Mouse (Mus musculus): ENCODE measurements around the gene Chic2.

The Chic2 gene

DNA sequence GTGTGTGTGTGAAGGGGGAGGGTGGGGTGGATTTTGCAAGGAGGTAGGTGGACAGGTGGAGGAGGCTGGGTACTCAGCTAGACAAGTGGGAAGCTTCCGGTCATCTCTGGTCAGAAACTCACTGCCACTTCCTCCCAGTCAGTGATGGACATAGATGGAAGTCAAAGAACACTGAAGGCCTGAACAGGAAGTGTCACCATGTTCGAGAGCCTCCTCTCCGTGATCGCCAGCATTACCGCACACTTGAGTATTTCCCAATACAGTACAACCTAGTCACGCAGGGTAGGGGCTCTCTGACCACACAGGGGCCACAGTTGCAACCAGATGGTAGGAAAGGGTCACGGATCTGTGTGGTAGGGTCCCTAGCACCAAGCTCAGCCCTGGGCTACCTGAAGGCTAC is 69.1 kb downstream of the Chic2 start:
- DNase-seq (ENCODE audit: low read depth, low spot score), result no peak

DNA sequence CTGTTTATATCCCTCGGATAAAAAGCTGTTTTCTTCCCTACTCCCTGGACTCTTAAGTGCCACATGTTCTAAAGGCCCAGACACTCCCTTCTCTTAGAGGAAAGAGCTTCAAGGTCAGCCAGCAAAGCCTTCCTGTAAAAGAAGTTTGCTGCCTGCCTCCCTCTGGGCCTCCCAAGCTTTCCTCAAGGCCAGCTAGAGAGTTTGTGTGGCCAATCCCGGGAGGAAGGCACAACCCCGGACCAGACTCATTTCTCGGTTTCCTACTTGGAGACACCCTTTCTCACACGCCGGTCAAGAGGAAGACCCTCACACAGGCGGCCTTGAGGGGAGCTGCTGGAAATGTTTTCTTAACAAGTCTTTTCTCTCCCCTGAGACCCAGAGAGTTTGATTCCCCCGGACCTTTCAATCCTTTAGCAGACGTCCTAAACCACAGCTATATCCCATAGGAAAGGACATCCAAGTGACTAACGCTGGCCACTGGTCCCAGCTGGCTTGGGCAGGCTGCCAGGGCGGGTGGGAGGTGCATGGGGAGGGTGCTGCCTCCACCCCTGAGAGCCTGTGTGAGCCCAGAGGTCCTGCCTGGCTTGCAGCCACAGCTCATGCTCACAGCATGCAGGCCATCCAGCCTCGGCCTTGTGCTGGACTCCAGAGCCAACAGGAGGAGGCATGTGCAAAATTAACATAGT is 69.7 kb downstream of the Chic2 start:
- DNase-seq (ENCODE audit: low read depth, low spot score), result no peak

DNA sequence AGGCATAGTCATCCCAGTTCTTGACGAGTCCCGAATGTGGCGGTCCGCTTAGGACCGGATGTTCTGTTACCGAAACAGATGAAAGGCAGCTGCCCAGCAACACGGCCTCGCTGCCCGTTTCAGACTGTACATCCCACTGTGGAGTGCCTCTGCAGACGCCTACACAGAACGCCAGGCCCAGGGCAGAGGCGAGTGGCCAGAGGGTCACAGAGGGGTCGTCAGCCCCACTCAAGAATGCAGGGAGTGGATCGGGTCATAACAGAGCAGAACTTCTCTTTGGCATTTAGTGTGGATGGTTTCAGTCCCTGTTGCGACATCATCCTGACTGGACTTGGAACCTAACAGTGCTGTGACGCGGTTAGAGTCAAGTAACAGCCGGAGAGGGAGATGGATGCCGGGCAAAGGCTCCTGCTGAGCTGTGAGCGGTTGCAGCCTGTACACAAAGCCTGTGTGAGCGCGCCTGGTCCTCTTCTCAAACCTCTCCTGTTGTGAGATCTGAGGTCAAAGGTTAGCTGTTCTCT is 70.5 kb downstream of the Chic2 start:
- DNase-seq (ENCODE audit: low read depth, low spot score), result no peak

DNA sequence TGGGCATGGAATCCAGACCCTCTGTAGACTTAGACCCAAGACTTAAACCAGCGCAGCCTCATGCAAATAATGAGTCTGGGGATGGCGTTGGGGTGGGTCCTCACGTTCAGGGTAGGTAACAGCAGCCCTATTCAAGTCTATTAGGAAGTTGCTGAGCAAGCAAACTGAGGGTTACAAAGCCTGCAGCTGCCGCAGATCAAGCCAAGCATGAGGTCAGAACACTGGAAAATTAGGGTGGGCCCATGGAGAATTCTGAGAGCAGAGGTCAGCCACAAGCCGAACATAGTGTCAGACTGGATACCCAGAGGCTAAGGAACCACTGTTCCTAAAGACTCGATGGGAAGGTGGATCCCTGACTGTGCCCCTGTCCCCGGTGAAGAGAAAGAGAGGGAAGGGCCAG is 73.2 kb downstream of the Chic2 start:
- DNase-seq (ENCODE audit: low read depth, low spot score), result no peak

DNA sequence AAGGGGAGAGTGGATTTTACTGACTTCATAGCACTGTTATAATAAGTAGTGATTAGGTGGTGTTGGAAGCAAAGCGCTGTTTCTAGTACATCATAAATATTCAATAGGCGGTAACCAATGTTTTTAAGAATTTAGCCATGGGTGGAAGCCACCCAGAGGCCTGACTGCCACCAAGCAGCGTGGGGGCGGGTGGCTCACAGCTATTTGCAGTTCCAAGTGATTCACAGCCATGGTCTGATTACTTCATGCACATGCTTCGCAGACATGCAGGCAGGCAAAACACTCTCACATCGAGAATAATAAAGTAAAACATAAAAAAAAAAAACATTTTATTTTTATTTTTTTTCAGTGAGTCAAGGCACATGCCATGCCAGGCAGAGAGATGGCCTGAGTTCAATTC is 75.2 kb downstream of the Chic2 start:
- no peak for DNase-seq (ENCODE audit: low read depth, low spot score)

DNA sequence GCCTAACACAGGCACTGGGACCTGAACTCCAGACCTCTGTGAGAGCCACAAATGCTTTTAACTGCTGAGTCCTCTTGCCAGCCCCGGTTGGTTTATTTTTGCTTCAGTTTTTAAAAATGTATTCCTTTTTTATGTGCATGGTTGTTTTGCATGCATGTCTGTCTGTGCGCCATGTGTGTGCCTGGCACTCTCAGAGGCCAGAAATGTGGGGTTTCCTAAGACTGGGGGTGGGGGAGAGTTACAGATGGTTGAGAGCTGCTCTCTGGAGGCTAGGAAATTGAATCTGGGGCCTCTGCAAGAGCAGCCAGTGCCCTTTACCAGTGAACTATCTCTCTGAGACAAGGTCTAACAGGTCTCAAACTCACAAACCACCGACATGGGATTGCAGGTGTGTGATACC is 76.7 kb downstream of the Chic2 start:
- no peak for DNase-seq (ENCODE audit: low read depth, low spot score)

DNA sequence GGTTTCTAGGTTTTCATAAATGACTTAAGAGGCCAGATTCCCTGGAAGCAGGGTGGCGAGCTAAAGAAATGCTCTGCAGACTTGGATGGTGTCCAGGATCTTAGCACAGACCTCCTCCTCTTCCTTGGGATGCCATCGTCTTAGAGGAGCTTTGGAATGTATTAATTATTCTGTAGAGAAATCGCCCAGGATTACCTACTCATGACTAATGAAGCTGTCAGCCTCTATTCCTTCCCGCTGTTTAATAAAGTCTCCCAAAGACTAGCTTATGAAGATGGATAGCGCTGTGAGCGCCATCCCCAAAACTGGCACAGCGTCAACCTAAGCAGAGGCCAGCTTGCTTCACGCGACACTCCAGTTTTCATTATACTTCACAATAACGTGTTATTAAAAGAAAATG is 77.7 kb downstream of the Chic2 start:
- DNase-seq (ENCODE audit: low read depth, low spot score), result no peak

DNA sequence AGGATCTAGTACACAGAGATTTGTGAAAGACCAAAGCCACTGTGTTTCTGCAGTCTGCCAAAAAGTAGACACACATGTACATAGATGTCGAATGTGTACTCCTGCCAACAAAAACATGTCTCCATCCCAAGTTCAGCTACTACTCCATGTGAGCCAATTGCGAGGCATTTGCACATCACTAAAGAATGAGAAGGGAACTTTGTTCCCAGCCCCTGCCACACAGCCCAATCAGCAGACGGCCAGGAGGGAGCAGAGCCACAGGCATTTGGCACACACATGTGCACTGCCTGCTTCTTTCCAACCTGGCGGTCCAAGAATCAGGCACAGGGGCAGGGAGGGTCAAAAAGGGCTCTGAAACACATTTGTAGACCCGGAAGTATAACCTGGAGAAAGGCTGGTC is 81.8 kb downstream of the Chic2 start:
- DNase-seq (ENCODE audit: low read depth, low spot score), result no peak

DNA sequence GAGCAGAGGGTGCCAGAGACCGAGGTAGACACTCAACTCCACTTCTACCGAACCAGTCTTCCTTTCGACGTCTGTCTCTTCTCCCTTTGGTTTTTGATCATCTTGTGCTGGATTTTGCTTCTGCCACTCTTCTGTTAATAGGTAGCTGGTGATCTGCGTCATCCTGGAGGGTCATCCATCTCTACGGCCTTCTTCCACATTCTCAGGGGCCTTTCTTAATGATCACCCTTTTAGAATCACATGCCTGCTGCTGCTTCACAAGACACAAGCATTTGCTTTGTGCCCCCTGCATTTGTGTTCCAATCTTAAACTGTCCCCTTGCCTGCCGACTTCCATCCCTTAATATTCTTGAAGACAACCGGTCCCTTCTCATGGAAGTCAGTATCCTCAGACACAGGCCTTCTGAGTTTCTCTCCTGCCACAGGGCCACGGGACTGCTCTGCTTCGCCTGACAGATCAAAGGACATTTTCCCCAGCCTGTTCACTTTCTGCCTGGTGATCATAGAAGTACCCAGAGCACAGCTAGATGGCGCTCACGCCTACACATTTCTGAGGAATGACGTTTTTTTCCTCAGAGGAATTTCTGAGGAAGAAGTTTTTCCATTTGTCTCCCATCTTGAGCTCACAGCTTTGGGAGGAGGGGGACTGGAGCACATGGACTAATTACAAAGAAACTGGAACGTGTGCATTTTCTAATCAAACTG is 83.6 kb downstream of the Chic2 start:
- DNase-seq (ENCODE audit: low read depth, low spot score), result no peak

DNA sequence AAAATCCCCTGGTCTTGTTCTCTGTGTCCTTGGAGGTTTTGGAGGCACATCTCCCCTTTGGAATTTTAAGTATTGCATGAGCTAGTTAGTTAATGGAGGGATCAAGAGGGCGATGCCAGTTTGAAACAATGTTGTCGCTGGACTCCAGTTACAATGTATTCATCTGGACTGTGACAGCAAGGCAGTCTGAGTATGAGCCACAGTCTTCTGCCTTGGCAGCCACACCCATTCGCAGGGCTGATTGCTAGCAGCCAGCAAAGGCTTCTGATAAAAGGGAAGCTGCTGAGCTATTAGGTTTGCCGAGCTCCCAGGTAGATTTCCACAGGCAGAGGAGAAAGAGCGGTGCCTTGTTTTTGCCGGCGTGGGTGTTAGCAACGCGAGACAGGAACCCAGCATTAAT is 84.3 kb downstream of the Chic2 start:
- no peak for DNase-seq (ENCODE audit: low read depth, low spot score)

DNA sequence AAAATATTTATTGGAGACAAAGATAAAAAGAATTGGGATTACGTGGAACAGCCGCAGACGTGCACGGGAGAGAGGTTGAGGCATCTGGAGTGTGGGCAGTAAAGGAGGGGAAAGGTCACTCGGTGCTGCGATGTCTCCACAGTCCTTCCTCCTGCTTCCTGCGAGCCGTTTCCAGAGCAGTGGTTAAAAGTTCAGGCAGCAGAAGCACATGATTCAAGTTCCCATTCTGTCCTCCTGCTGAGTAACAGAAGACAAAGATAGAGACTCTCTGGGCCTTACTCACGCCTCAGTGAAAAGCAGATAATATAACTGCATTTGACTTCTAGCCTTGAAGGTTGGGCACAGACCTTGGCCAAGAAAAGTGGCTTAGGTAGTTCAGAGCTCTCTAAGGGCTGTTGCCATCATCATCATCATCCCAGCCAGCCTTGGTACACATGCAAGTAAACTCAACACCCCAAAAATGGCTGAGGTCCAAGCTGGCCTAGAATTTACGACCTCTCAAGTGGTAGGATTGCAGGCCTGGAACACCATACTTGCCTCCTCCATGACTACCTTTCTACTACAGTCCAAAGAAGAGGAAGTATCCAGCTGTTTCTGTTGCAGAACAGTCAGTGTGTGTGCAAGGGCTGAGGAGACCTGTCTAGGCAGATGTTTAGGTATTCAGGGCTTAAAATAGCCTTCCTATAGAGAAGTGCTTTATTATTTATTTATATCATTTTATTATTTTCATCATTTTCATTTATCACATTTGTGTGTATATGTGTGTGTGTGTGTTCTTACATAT is 87.1 kb downstream of the Chic2 start:
- no peak for DNase-seq (ENCODE audit: low read depth, low spot score)

DNA sequence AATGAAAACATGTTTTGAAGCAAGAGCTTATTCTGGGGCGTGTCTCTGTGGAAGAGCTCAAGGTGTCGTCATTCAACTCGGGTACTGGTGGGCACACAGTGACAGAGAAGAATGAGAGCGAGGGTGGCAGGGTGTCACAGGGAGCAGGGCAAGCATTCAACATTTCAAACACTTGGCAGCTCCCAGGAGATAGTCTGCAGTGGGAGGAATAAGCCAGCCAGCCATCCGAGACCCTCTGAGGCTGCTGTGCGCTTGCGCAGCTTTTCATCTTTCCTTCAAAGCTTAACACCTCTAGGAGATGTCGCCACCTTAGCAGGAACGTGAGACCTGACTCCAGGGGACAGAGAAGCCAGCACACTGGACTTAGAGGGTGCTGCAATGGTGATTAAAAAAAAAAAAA is 88.2 kb downstream of the Chic2 start:
- no peak for DNase-seq (ENCODE audit: low read depth, low spot score)

DNA sequence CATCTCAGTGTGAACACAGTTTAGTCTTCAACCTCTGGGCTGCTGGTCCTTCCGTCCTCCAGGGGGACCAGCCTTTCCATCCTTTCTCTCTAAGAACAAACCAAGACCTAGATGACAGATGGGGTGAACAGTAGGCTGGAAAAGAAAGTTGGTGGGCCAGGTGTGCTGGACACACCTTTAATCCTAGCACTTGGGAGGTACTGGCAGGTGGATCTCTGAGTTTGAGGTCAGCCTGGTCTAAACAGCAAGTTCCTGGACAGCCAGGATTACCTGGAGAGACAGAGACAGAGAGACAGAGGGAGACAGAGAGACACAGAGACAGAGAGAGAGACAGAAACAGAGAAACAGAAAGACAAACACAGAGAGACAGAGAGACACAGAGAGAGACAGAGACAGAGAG is 89.0 kb downstream of the Chic2 start:
- no peak for DNase-seq (ENCODE audit: low read depth, low spot score)

DNA sequence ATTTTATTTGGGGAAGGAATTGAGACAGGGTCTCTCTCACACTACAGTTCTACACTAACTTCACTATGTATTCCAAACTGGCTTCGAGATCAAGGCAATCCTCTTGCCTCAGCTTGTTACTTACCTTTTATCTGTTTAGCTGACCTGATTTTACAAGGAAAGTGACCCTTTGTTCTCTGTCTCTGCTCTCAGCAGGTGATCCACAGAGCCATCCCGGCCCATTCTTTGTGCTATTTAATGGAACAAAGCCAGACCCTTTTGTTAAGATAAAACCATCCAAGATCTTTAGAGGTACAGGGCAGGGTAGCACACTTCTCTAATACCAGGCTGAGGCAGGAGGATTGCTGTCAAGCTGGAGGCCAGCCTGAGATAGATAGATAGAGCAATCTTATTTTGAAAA is 91.6 kb downstream of the Chic2 start:
- DNase-seq (ENCODE audit: low read depth, low spot score), result no peak

DNA sequence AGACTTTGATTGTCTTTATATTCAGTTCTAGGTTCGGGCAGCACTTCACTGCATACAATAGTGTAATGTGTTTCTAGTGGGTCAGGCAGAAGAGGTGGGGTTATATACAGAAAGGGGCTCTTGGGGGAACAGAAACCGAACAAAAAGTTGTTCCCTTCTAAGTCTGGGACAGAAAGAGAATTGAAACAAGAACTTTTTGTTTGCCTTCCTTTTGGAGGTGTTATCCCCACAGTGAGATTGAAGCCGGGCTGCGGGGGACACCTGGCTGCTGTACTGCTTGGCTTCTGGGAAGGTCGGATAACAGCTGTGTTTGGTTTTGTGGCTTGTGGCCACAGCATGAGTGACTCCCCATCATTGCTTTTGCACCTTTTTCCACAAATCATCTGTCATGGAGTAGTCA is 93.2 kb downstream of the Chic2 start:
- no peak for DNase-seq (ENCODE audit: low read depth, low spot score)

DNA sequence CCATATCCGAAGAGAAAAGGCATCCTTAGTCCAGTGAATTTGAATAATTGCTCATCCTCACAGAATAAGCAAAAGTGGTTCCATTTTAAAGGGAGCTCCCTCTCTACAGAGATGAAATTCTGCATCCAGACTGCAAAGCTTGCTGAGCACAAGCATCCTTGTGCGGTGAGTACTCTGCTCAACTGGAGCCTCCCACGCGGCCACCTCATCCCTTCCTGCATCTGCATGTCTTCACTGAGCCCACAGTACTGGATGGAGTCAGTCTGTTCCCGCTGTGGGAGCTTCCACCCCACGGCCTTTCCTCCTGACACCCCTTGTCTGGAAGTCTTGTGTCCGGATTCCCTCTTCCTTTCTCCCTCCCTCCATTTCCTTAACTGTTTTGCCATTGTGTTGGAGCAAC is 95.3 kb downstream of the Chic2 start:
- DNase-seq (ENCODE audit: low read depth, low spot score), result no peak

DNA sequence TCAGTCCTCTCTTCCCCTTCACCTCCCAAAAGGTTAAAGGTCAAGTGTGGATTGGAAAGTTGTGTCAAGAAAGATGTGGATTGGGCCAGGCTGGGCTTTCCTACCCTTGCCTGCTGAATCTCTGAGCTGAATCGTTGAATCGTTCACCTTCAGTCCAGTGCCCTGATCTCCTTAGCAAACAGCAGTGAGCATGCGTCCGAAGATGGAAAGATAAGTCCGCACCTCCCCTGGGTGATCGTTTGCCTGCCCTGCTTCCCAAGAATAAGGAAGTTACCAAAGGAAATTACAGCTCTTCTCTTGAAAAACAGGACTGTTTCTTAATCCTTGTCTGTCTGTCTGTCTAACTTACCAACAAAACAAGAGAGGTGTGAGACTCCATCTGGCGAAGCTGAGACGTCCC is 96.1 kb downstream of the Chic2 start:
- no peak for DNase-seq (ENCODE audit: low read depth, low spot score)

Data from c-Kit-negative CD71-positive TER-119-positive erythroid progenitor cells, embryonic 14.5 days (primary cell).